Mouse (Mus musculus): ENCODE measurements around the gene Olfr1326-ps1.

Gene Olfr1326-ps1

DNA sequence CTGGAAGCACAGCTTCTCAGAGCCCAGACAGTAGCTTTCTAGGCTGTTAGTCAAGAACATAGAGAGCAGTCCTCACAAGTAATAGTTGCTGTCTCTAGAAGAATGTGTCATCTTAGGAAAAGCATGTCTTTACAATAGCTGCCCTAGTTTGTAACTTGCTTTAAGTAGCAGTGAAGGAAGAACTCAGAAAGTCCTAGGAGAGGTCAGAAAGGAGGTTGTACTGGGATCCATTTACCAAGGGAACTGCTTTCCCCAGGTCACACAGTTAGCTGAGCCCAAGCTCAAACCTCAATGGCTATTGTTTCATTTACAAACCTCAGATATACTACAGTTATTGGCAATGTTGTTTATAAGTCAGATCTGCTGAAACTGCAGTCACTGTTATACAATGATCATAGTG, at the start of gene Olfr1326-ps1:
Olfr1326-ps1 (minus strand) TSS at position 101 of the 400 bp plus-strand sequence.
- no peak for DNase-seq

DNA sequence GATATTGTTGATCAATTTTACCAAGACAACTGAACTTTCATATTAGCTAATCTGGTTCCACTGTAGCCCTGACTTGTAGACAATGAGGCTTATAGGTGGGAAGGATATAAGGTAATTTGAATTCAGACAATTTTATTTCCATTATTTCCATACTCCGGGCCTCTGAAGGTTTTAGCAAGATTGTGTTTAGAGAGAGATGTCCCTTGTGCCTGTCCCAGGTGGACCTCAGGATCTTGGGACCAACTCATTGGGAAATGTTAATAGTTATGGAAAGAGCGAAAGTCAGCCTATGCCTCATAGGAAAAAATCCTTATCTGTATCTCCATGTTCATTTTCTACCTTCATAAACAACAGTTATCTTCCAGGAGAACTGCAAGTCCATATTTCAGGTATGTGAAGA, 17.7 kb upstream of the Olfr1326-ps1 start, which contains the start of gene Olfr1325:
Olfr1325 (plus strand) TSS at position 301 of the 400 bp plus-strand sequence.
- no peak for DNase-seq

Data from right cerebral cortex, postnatal 25 days (tissue).